Mouse (Mus musculus) kidney, adult 10 weeks (tissue): ENCODE results near the gene Rad17. TPM values are rescaled to one million over a fixed set of nuclear protein-coding genes. Genes with fewer than 3 reads are reported as not detected.

Experiments
- polyA plus RNA-seq: library from polyadenylated mRNA; stranded (reverse); fragments of 350-450 nt; fragmentation: Illumina TruSeq; extraction: RNeasy Lipid Tissue Mini Kit (QIAGEN cat#74804); gene quantifications from one replicate; pipeline ENCODE4 v1.2.3, GENCODE M21; 2014; ENCODE audit warnings: low read depth, low replicate concordance

The Rad17 gene
- polyA plus RNA-seq = 43.2 TPM

GRCm38 (mm10) chr13:100650550-100651438 lies at the start of gene Rad17, which contains the start of gene Ak6:
TSS of gene Rad17 (minus strand) at chr13:100651051.
TSS of gene Ak6 (plus strand) at chr13:100650979.

GRCm38 (mm10) chr13:100669291-100670022 lies 18.6 kb upstream of the Rad17 start, which contains the start of gene Ccdc125:
TSS of gene Ccdc125 (plus strand) at chr13:100669717.

GRCm38 (mm10) chr13:100651439-100652186 lies 762 bp upstream of the Rad17 start, which contains the start of gene Taf9:
TSS of gene Taf9 (plus strand) at chr13:100651579.

GRCm38 (mm10) chr13:100616181-100617087 lies 34.4 kb downstream of the Rad17 start, which contains the start of gene Marveld2:
TSS of gene Marveld2 (minus strand) at chr13:100616971.

Other genes with a start within 250 kb of the Rad17 start
- gene Naip1, start 198.2 kb downstream of the Rad17 start, polyA plus RNA-seq = 0.24 TPM
- gene Gtf2h2, start 158.5 kb downstream of the Rad17 start, polyA plus RNA-seq = 102 TPM
- gene Ocln, start 98.3 kb downstream of the Rad17 start, polyA plus RNA-seq = 46.3 TPM
- gene Marveld2, start 34.1 kb downstream of the Rad17 start, polyA plus RNA-seq = 10.0 TPM
- 171 TPM for gene Ak6, start 72 bp downstream of the Rad17 start, polyA plus RNA-seq
- 1.3 TPM for gene Taf9, start 528 bp upstream of the Rad17 start, polyA plus RNA-seq
- gene Ccdc125, start 18.7 kb upstream of the Rad17 start, polyA plus RNA-seq = 4.2 TPM
- gene Cdk7, start 79.9 kb upstream of the Rad17 start, polyA plus RNA-seq = 45.4 TPM
- 174 TPM for gene Mrps36, start 93.6 kb upstream of the Rad17 start, polyA plus RNA-seq
- not detected for gene Cenph, start 124.8 kb upstream of the Rad17 start, polyA plus RNA-seq
- gene Ccnb1, start 135.5 kb upstream of the Rad17 start, polyA plus RNA-seq = 0.44 TPM
- 164 TPM for gene Slc30a5, start 182.4 kb upstream of the Rad17 start, polyA plus RNA-seq